Mouse (Mus musculus): ENCODE data around the gene Crygd. TPM values are rescaled to one million over a fixed set of nuclear protein-coding genes. Genes with fewer than 3 reads are reported as not detected.
"Not testable (repeated sequence)": the region's sequence is repeated elsewhere in the genome, so short reads cannot be mapped to it uniquely, and the experiment has no call there.

Gene Crygd
- not detected for total RNA-seq (2021)
- long read RNA-seq, experiment 1: 0 reads
- long read RNA-seq, experiment 2: 0 reads

DNA sequence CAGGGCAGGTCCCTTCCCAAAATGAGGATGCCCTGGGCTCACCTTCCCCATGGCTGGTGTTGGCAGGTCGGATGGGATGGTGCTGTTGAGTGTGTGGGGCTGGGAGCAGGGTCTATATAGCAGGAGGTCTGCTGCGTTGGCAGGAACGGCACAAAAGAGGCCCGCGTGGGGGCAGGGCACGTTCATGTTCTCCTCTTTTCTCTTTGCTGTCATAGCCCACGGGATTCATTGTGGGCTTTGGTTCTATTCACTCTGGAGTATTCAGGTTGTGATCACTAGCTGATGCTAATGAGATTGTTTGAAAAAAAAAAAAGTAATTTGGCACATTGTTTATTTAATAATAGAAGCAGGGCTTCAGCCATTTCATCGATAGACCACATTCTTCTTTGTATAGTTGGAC is at the start of gene Crygd:
Gene Crygd, minus strand, starts transcription at position 101 of the 400 bp plus-strand sequence.
- no peak for DNase-seq

GRCm38 (mm10) chr1:65112807-65113196 is 49.5 kb upstream of the Crygd start:
- DNase-seq: peak; percentile 11

DNA sequence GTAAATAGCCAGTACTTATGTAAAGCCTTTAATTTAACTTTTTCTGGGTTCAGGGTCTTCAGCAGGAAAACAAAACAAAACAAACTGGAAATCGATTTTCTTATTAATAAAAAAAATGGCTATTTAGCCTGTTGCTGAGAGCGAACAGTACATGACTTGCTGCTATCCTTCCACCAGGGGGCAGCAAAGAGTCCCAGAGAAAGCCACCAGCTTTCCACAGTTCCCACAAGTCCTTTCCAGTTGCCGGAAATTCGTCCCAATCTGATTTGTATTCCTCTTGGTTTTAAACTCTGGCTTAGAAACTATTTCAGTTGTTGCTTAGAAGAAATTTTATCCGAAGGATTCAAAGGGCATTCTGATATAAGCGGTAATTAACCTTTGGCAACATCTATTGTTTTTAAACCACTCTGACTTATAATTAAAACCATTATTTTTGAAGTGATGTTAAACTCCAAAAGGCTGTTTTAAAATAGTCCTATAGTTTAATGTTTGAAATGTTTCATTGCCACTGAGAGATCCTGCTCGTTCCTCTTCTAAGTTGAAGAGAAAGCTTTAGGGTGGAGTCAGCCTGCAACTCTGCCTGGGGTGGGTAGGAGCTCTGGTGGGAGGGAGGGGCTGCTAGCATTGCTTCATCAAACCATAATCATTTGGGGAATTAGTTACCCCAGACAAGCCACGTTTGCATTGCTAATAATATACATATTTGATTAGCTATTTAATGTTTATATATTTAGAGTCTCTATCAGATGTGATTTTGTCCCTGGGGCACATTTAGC is 49.0 kb upstream of the Crygd start:
- peak; percentile 24 for DNase-seq

GRCm38 (mm10) chr1:65109756-65110435 is 46.6 kb upstream of the Crygd start:
- DNase-seq: no peak

- no peak for DNase-seq
Measured at GRCm38 (mm10) chr1:65109196-65109595, 45.9 kb upstream of the Crygd start.

GRCm38 (mm10) chr1:65107654-65108279 is 44.5 kb upstream of the Crygd start:
- DNase-seq: no peak

GRCm38 (mm10) chr1:65103273-65103672 is 40.0 kb upstream of the Crygd start, which contains the start of gene Cryga:
Gene Cryga (minus strand): TSS chr1:65103373.
- no peak for DNase-seq

- DNase-seq: no peak
Measured at GRCm38 (mm10) chr1:65096953-65097352, 33.7 kb upstream of the Crygd start.

GRCm38 (mm10) chr1:65091566-65091965 is 28.3 kb upstream of the Crygd start:
- no peak for DNase-seq

GRCm38 (mm10) chr1:65090370-65090769 is 27.1 kb upstream of the Crygd start:
- DNase-seq: peak; percentile 17

DNA sequence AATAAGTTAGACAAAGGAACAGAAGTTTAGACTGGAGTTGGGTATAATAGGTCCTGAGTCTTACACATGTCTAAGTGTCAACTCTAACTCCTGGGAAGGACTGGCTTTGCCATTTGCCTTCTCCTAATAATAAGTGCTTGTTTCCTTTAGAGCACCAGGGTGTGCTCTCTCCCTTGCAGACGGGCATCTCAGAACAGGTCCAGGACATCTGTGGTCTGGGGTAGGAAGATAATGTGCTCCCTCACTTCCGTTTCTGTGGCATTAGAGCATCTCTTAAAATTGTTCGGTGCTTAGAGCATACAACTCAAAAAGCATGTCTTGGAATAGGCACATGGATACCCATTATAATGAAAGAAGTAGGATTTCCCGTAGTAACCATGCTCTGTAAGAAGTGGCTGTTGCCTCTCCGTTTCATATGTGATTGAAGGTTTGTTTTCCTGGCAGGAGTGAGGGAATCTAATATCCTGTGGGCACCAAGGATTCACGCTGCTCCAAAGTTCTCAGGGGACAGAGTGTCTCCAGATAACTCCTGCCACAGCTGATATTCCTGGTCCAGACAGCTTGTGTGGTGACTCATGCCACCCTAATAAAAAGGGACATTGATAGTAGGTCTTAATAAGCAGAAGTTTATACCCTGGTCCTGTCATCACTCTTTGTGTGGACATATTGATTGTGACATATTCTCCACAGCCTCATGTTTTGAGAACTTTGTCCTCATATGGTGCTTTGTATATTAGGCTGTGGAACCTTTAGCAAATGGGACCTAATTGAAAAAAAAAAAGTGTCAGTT is 25.5 kb upstream of the Crygd start:
- DNase-seq: peak; percentile 33

DNA sequence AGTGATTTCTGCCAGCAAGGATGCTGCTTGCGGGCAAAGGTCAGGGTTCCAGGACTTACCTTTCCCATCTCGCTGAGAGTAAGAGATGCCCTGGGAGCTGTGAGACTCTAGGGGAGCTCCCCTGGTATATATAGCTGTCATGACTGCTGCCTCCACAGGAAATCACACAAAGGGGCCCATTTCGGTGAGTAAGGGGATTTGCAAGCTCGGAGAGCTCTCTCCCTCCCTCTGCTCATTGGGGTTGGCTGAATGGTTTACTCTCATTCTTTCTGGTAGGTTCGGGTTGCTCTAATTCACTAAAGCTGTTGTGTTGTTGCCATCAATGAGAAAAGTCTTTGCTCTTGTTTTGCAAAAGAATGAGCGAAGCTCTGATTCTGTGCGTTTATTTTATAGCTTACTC is 18.9 kb upstream of the Crygd start, which contains the start of gene Crygb:
Gene Crygb, minus strand, starts transcription at position 101 of the 400 bp plus-strand sequence.
- no peak for DNase-seq

- DNase-seq: no peak
Measured at GRCm38 (mm10) chr1:65075607-65076006, 12.4 kb upstream of the Crygd start.

- no peak for DNase-seq
Measured at GRCm38 (mm10) chr1:65073589-65073988, 10.3 kb upstream of the Crygd start, which contains the start of gene Crygc. Gene Crygc (minus strand): TSS chr1:65073689.

GRCm38 (mm10) chr1:65067842-65068241 is 4.6 kb upstream of the Crygd start:
- no peak for DNase-seq

- no peak for DNase-seq
Measured at GRCm38 (mm10) chr1:65064201-65064600, 949 bp upstream of the Crygd start.

- no peak for DNase-seq
Measured at GRCm38 (mm10) chr1:65052140-65052539, 11.1 kb downstream of the Crygd start.

DNA sequence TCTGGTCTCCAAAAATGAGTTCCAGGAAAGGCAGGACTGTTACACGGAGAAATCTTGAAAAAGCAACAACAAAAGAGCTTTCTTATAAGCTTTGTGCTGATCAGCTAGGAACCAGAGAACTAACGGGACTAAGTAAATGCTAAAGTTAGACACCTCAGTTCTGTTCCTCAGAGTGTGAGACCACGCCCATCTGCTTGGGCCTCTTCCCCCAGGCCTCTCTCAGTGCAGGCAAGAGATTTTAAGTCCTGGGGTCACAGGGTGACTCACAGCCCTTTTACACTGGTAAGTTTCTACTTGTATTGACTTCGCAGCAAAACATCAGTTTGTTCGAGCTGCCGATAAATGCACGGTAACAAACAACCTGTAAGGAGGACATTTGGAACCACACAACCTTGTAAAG is 11.6 kb downstream of the Crygd start:
- no peak for DNase-seq

DNA sequence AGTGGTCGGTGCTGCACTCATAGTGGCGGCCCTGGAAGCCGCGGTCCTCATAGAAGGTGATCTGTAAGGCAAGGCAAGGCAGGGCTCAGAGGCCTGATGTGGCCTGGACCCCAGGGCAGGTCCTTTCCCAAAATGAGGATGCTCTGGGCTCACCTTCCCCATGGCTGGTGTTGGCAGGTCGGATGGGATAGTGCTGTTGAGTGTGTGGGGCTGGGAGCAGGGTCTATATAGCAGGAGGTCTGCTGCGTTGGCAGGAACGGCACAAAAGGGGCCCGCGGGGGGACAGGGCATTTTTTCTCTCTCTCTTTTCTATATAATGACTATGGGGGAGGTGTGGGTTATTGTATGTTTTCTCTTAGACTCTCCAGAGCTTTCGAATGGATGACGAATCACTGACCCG is 12.3 kb downstream of the Crygd start, which contains the start of gene Cryge:
Gene Cryge, minus strand, starts transcription at position 198 of the 400 bp plus-strand sequence.
- DNase-seq: not testable (repeated sequence)

- DNase-seq: peak; percentile 15
Measured at GRCm38 (mm10) chr1:65048781-65049180, 14.5 kb downstream of the Crygd start.

GRCm38 (mm10) chr1:65046401-65047109 is 16.7 kb downstream of the Crygd start:
- DNase-seq: no peak

All from gastrocnemius, postnatal 25 days (tissue).